Mouse (Mus musculus) liver, embryonic 14.5 days (tissue): ENCODE measurements around the gene D430041D05Rik.

Source experiments
- CTCF ChIP-seq: IDR thresholded peaks from 2 replicates; pipeline ENCODE4 v1.5.1; 2016; ENCODE audit warnings: antibody characterized with exemption, low read depth, control low read depth
- EP300 ChIP-seq: IDR thresholded peaks from 2 replicates; pipeline ENCODE4 v1.6.1; 2016; ENCODE audit warnings: antibody characterized with exemption, low read depth

DNA sequence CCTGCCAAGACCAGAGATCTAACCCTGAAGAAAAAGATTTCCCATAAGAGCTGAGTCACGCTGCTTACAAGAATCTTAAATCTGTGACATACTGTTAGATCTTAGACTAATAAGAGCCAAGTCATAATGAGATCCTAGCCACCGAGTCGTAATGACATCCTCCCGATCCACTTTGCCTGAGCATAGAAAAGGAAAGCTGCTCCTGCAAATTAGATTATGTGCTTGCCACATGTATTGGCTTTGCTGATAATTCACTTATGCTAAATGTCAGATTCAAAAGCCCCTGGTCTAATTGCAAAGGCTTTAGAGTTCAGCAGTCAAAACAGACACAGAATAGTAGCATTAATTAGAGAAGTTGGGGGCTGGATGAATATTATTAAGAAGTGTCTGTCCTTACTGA, 164.0 kb downstream of the D430041D05Rik start:
- no peak for TF ChIP-seq CTCF
- no peak for TF ChIP-seq EP300
